Mouse (Mus musculus) retina, postnatal 1 day (tissue): ENCODE measurements at regions not wholly inside any gene's neighbourhood (a gene's known extent, or its start where the extent isn't known, plus 50 kb on each side); places are given as distances from the start of the nearest gene placed in this dataset.
"Not testable (repeated sequence)": the region's sequence is repeated elsewhere in the genome, so short reads cannot be mapped to it uniquely, and the experiment has no call there.

Source experiments
- DNase-seq: peaks from one replicate; pipeline ENCODE4 v3.0.0-alpha.2; 2012

GRCm38 (mm10) chr15:42082436-42082835 is 1948.3 kb downstream of the 9330182O14Rik start:
- DNase-seq, result no peak

- no peak for DNase-seq
Observed at GRCm38 (mm10) chr15:42100730-42101129, 1966.6 kb downstream of the 9330182O14Rik start.

- DNase-seq, result no peak
Observed at GRCm38 (mm10) chr15:42104816-42105215, 1970.7 kb downstream of the 9330182O14Rik start.

- DNase-seq, result no peak
Observed at GRCm38 (mm10) chr15:42107106-42107505, 1972.9 kb downstream of the 9330182O14Rik start.

GRCm38 (mm10) chr15:42111811-42112210 is 1977.6 kb downstream of the 9330182O14Rik start:
- no peak for DNase-seq

GRCm38 (mm10) chr15:42127471-42127870 is 1993.3 kb downstream of the 9330182O14Rik start:
- no peak for DNase-seq

- no peak for DNase-seq
Observed at GRCm38 (mm10) chr15:42128976-42129375, 1994.8 kb downstream of the 9330182O14Rik start.

- no peak for DNase-seq
Observed at GRCm38 (mm10) chr15:42166546-42166945, 2032.4 kb downstream of the 9330182O14Rik start.

- not testable (repeated sequence) for DNase-seq
Observed at GRCm38 (mm10) chr15:42177766-42178165, 2043.6 kb downstream of the 9330182O14Rik start.

- peak; percentile 69 for DNase-seq
Observed at GRCm38 (mm10) chr15:42207187-42207846, 2073.2 kb downstream of the 9330182O14Rik start.

- DNase-seq, result no peak
Observed at GRCm38 (mm10) chr15:42219496-42219895, 2085.3 kb downstream of the 9330182O14Rik start.

GRCm38 (mm10) chr15:42220005-42220404 is 2085.8 kb downstream of the 9330182O14Rik start:
- DNase-seq, result no peak

- no peak for DNase-seq
Observed at GRCm38 (mm10) chr15:42225006-42225405, 2090.8 kb downstream of the 9330182O14Rik start.

GRCm38 (mm10) chr15:42231692-42232091 is 2097.5 kb downstream of the 9330182O14Rik start:
- no peak for DNase-seq

- DNase-seq, result no peak
Observed at GRCm38 (mm10) chr15:42246812-42247211, 2112.6 kb downstream of the 9330182O14Rik start.

- DNase-seq, result no peak
Observed at GRCm38 (mm10) chr15:42252730-42253330, 2118.7 kb downstream of the 9330182O14Rik start.

- DNase-seq, result no peak
Observed at GRCm38 (mm10) chr15:42256343-42256742, 2122.2 kb downstream of the 9330182O14Rik start.

- no peak for DNase-seq
Observed at GRCm38 (mm10) chr15:42275117-42275516, 2141.0 kb downstream of the 9330182O14Rik start.

- no peak for DNase-seq
Observed at GRCm38 (mm10) chr15:42277247-42277646, 2143.1 kb downstream of the 9330182O14Rik start.

- no peak for DNase-seq
Observed at GRCm38 (mm10) chr15:42280810-42281209, 2146.6 kb downstream of the 9330182O14Rik start.

GRCm38 (mm10) chr15:42296406-42296805 is 2162.2 kb downstream of the 9330182O14Rik start:
- no peak for DNase-seq

- no peak for DNase-seq
Observed at GRCm38 (mm10) chr15:42297430-42297829, 2163.3 kb downstream of the 9330182O14Rik start.

GRCm38 (mm10) chr15:42301956-42302355 is 2167.8 kb downstream of the 9330182O14Rik start:
- no peak for DNase-seq

GRCm38 (mm10) chr15:42304097-42304496 is 2169.9 kb downstream of the 9330182O14Rik start:
- no peak for DNase-seq

- DNase-seq, result no peak
Observed at GRCm38 (mm10) chr15:42309586-42309985, 2175.4 kb downstream of the 9330182O14Rik start.
